ENCODE assay signal across 9 mouse cellular contexts in genomic region chr9:29961512-29961911, GRCm38 (mm10). TPM values are rescaled to one million over a fixed set of nuclear protein-coding genes. Genes with fewer than 3 reads are reported as not detected.
DNase-seq lines count a peak whose midpoint lies in the region; ATAC-seq and TF ChIP-seq lines count a peak whose summit lies in the region.
"Had no signal": no experiment of that assay in that cellular context is flagged by ENCODE, and none has a peak within 500 bp of the region (broad histone marks: within the 10 kb centered on the region; RNA-seq: fewer than 3 reads in every experiment).

No protein-coding gene starts in this region.

- no peaks in the 10 kb centered on the region for H3K36me3 ChIP-seq in heart, embryonic 13.5 days
- H3K36me3 ChIP-seq in forebrain, embryonic 16.5 days (ENCODE audit: control insufficient read depth, insufficient read depth) = no peaks in the 10 kb centered on the region
- no peaks in the 10 kb centered on the region for H3K36me3 ChIP-seq in limb, embryonic 15.5 days

- peak overlapping the region; percentile 66; the same call in 1 of the 2 replicates for H3K9ac ChIP-seq in heart, embryonic 13.5 days
- peak overlapping the region; percentile 58 for H3K9ac ChIP-seq in forebrain, embryonic 16.5 days (replicated peaks; ENCODE audit: low read depth, low read length)
- no peak overlapping the region for H3K9ac ChIP-seq in limb, embryonic 15.5 days

- no peak overlapping the region for H3K27ac ChIP-seq in heart, embryonic 13.5 days (replicated peaks)
- peak overlapping the region; percentile 25 for H3K27ac ChIP-seq in cortical plate, adult 2 months (ENCODE audit: insufficient read depth, low read length)
- no peak overlapping the region for H3K27ac ChIP-seq in forebrain, embryonic 16.5 days (ENCODE audit: low read length)
- H3K27ac ChIP-seq in limb, embryonic 15.5 days = no peak overlapping the region

- H3K4me3 ChIP-seq in heart, embryonic 13.5 days = peak overlapping the region; percentile 52
- peak overlapping the region; percentile 99 for H3K4me3 ChIP-seq in cortical plate, adult 2 months (ENCODE audit: insufficient read depth, low read length)
- H3K4me3 ChIP-seq in forebrain, embryonic 16.5 days (replicated peaks; ENCODE audit: low read length) = peak overlapping the region; percentile 49
- H3K4me3 ChIP-seq in limb, embryonic 15.5 days = peak overlapping the region; percentile 37

- peaks cover 50% of the 10 kb centered on the region for H3K27me3 ChIP-seq in heart, embryonic 13.5 days (replicated peaks)
- no peaks in the 10 kb centered on the region for H3K27me3 ChIP-seq in forebrain, embryonic 16.5 days (replicated peaks; ENCODE audit: control insufficient read depth, insufficient read depth, low read length)
- peaks cover 39% of the 10 kb centered on the region for H3K27me3 ChIP-seq in limb, embryonic 15.5 days

- peaks cover 28% of the 10 kb centered on the region for H3K4me1 ChIP-seq in heart, embryonic 13.5 days
- peaks cover 10% of the 10 kb centered on the region for H3K4me1 ChIP-seq in cortical plate, adult 2 months (ENCODE audit: control insufficient read depth, insufficient read depth, low read length)
- H3K4me1 ChIP-seq in forebrain, embryonic 16.5 days (replicated peaks; ENCODE audit: control insufficient read depth, insufficient read depth, low read length) = peaks cover 22% of the 10 kb centered on the region
- peaks cover 15% of the 10 kb centered on the region for H3K4me1 ChIP-seq in limb, embryonic 15.5 days

- 40% methylated on average over 2 of the region's 2 CpGs for WGBS in heart, embryonic 13.5 days
- WGBS in forebrain, embryonic 16.5 days = 31% methylated on average over 2 of the region's 2 CpGs
- 50% methylated on average over 2 of the region's 2 CpGs for WGBS in limb, embryonic 15.5 days

- peak overlapping the region; percentile 82 for H3K4me2 ChIP-seq in heart, embryonic 13.5 days
- H3K4me2 ChIP-seq in forebrain, embryonic 16.5 days (ENCODE audit: low read length) = peak overlapping the region; percentile 83
- peak overlapping the region; percentile 73; the same call in 1 of the 2 replicates for H3K4me2 ChIP-seq in limb, embryonic 15.5 days

- no peak for ATAC-seq in heart, embryonic 13.5 days (ENCODE audit: extremely low read depth, insufficient number of reproducible peaks, low FRiP score, low TSS enrichment)
- no peak for ATAC-seq in forebrain, embryonic 16.5 days
- no peak for ATAC-seq in limb, embryonic 15.5 days (ENCODE audit: insufficient number of reproducible peaks, low FRiP score, low TSS enrichment, low read depth)

- no peak for TF ChIP-seq CTCF in cortical plate, adult 2 months (IDR thresholded peaks at IDR 0.05; ENCODE audit: extremely low read depth, insufficient read depth, low read length)

- H3K9me3 ChIP-seq in heart, embryonic 13.5 days = no peaks in the 10 kb centered on the region
- H3K9me3 ChIP-seq in forebrain, embryonic 16.5 days (ENCODE audit: control insufficient read depth, low read length) = no peaks in the 10 kb centered on the region
- H3K9me3 ChIP-seq in limb, embryonic 15.5 days = no peaks in the 10 kb centered on the region

- DNase-seq in heart, adult 18-20 months = no peak
- no peak for DNase-seq in urinary bladder, postnatal 10 days (ENCODE audit: low spot score)
- DNase-seq in cerebellum, adult 11 months = no peak
- no peak for DNase-seq in adrenal gland, postnatal 10 days
- DNase-seq: gastrocnemius, postnatal 25 days had no signal

- TF ChIP-seq POLR2A in cortical plate, adult 2 months (IDR thresholded peaks at IDR 0.05; ENCODE audit: extremely low read depth, insufficient read depth, low read length) = no peak

RNA-seq across cellular contexts. Expression of gene Ntm, which starts 1.4 kb away (rescaled TPM):
- 39.6 and 43.6 TPM in 2 replicates for polyA plus RNA-seq in heart, embryonic 13.5 days (2015; fragmentation: Nextera tagmentation; extraction: Ambion mirVana)
- total RNA-seq in heart, adult 18-20 months (2021) = 1 to 10 TPM; 2.2 TPM
- polyA plus RNA-seq in cortical plate, adult 2 months (2012; rRNA removed) = 169 and 173 TPM in 2 replicates
- polyA plus RNA-seq in forebrain, embryonic 16.5 days (2015; fragmentation: Nextera tagmentation; extraction: Ambion mirVana) = 99.3 and 134 TPM in 2 replicates
- 27.3 and 29.2 TPM in 2 replicates for polyA plus RNA-seq in limb, embryonic 15.5 days (2015; fragmentation: Nextera tagmentation; extraction: Ambion mirVana)
- 1 to 10 TPM; 1.5 to 1.7 TPM for total RNA-seq in adrenal gland, postnatal 10 days (2021)

Comparison
In these comparisons a context has a peak if more than half of its experiments do, and no peak if none do; other contexts are left out.
1. H3K4me3 ChIP-seq: peak in every context shown above with its lines; median percentile 99 in cortical plate, adult 2 months; 52 in heart, embryonic 13.5 days; 49 in forebrain, embryonic 16.5 days; 37 in limb, embryonic 15.5 days.